Mouse (Mus musculus) kidney, adult 18-20 months (tissue): ENCODE measurements around the gene Moxd1.

Source experiments
- DNase-seq: peaks from one replicate; pipeline ENCODE4 v3.0.0; 2021

Gene Moxd1

DNA sequence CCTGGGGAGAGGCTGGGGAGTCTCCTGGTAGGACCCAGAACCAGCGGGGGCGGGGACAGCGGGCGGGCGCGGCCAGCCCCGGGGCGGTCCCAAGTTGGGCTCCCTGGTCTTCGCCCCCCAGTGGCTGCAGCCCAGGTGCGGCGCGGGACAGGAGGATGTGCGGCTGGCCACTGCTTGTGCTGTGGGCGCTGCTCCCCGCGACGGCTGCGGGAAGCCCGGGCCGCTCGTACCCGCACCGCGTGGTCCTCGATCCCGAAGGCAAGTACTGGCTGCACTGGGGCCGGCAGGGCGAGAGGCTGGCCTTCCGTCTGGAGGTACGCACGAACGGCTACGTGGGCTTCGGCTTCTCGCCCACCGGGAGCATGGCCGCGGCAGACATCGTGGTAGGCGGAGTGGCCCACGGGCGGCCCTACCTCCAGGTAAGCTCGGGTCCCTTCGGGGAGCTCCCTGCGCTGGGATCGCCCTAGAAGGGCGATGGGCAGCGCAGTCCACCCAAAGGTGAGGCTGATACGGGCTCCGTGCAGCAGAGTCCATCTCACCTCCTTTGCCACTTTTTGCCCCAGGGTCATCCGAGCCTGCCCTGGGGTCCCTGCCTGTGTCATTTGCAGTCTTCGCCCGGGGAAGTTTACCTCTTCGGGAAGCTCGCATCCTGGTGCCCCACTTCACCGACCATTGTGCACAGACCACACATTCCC is at the start of gene Moxd1:
Moxd1 (plus strand) TSS at position 69 of the 695 bp plus-strand sequence.
- peak; percentile 29 for DNase-seq

DNA sequence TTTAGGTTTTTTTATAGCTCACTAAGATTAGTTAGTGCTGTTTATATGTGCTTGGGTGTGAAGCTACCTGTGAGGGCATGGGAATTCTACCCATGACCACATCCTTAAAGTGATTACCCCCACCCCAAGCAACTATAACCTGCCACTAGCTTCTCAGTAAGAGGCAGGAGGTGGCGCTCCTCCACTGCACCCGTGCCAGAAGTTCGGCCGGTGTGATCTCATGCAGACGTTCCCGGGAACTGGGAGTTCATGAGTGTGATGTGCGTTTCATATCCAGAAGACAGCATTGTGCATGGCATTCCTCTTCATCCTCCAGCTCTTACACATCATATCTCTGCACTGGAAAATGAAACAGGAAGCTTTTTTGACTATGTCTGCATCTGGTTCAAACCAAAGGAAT is 32.9 kb upstream of the Moxd1 start:
- DNase-seq = no peak

DNA sequence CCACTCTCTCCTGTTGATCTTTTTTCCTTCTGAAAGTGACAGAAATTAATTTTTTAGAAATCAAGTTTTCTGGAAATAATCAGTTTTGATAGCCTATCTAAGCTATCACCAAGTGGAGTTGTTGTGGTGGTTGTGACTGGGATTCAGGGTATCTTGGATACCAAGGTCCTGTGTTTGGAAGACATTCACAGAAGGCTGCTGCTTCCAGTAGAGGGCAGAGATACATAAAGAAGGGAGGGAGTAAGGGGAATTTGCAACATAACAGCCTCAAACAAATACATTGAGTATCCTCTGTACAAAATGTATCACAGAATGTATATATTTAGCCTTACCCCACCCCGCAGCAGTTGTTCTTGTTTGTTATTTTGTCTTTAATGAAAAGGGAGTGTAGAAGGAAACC is 31.3 kb upstream of the Moxd1 start:
- no peak for DNase-seq

DNA sequence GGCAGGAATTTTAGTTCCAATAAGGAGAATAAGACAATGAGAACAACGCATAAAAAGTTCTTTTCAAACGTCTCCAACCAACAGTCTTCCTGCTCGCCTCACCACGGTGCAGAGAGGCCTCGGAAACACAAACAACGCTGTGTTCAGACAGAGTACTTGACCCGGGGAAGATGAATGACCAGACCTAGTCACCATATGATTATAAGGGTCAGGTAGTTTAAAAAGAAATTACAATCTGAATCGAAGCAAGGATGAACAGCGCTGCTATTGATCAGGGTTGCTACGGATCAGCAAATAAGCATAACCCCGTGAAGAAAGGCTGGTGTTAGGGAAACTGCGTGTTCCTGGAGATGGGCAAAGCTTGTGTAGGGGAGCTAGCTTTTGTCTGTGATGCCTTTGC is 24.0 kb upstream of the Moxd1 start:
- DNase-seq = no peak

DNA sequence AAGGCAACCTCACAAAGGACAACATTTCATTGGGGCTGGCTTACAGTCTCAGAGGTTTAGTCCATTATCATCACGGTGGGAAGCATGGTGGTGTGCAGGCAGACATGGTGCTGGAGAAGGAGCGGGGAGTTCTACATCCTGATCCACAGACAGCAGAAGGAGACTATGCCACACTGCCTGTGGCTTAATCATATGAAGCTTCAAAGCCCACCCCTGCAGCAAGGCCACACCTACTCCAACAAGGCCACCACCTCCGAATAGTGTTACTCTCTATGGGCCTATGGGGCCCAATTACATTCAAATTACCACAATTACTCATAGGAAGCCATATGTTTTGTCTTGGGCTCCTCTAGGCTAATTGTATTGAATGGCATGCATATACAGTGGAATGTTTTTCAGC is 23.2 kb upstream of the Moxd1 start:
- DNase-seq = no peak

DNA sequence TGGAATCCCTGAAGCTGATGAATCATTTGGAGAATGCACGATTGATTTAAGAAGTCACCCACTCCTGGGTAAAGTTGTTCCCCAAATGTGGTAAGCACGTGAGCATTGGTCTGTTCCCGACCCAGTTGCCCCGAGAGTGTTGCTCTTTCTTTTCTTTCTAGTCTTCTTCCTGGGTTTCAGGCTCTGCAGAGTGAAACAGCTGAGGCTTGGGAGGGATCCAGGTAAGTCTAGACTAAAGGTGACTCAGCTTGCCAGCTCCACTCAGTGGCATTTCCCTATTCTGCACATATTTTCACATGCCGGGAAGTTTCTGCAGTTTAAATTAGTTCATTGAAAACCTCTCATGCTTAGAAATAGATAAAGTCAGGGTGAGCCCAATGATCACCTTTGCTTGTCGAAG is 13.2 kb upstream of the Moxd1 start:
- DNase-seq = no peak

DNA sequence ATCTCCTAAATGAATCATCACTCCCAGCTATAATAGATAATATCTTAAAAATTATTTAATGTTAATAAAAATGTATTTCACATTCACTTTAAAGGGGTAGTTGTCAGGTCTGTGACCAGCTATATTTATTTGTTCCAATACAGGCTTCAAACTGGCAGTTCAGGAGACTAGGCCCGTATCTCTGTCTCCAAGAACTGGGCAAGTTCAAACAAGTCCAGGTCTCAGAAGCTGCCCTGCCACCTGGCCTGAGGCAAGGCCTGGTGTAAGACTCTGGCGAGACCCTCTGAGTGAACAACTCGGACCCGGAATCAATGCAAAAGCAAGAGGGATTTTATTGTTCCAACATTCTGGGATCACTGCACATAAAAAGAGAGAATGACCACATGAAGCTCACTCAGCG is 10.0 kb upstream of the Moxd1 start:
- no peak for DNase-seq

DNA sequence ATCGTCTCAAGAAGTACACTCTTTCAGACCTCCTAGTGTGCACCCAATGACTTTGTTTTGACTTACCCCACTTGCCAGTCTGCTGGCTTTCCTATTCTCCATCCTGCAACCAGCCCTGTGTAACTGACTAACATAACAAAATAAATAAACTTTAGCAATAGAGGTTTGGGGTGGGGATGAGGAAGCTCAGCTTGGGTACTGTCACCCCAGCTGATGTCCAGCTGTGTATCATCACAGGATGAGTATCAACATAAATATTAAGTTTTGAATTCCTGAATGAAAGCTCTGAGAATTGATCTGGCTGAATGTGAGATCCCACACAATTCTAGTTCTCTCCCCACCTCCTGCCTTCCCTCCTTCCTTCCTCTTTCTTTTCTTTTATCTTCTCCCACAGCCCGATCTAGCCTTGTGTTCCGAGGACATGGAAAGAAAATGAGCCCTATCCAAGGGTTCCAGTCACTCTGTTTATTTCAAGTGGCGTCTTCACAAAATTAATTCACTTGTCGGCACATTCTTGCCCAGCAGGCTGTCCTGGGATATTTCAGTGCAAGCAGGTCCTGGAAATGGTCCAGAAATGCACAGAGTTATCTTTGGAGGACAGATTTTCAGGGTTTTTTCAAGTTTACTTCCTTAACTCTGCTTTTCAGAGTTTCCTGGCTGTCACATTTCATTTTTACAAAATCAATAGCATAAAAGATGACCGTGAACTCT is 5.6 kb upstream of the Moxd1 start:
- no peak for DNase-seq

DNA sequence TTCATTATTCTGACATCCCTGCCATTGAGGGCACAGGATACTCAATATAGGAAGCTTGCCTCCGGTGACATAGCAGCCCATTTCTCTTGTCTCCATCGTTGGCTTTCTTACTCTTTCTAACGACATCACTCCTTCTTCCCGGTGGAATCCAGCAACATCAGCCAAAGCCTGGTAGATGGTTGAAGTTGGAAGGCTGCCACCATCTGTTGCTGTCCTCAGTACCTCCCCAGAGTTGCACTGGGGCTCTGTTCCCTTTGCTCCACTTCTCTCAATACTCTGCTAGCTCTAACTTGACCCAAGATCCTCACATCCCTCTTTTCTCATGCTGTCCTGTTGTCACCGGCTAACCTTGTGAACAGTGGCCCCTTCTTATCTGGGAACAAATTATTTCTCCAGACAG is 2.4 kb upstream of the Moxd1 start:
- no peak for DNase-seq

DNA sequence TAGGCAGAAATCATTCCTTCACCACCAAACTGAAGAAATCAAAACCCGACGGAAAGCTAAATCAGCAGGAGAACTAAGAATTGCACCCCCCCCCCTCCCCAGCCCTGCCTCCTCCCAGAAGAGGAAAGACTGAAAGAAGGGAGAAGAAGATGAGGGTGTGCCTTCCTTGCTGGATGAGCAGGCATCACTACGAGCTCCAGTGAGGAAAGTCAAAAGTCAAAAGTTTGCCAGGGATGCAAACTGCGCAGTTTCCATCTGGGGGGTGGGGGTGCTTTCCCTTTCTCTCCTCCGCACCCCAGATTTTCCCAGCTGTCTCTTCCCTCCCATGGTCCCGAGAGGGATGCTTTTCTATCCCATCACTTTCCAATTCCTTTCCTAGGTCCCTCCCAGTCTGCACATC is 406 bp upstream of the Moxd1 start:
- DNase-seq = no peak

DNA sequence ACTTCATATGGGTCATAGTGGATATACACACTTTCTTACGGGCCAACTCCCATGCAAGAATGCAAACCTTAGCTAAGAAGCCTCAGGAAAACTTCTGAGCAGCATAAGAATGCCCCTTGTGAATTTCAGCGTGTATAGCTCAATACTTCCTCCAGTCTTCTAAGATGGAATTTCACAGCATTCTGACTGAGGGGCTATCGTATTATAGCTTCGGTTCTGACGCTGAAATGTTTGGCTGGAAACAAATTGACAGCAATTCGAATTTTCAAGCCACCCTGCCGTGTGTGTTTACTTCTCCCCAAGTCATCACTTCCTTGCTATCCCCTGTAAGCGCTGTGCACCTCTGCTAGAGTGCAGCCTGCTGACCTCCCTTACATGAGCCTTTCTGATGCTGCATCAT is 1.3 kb downstream of the Moxd1 start:
- no peak for DNase-seq

DNA sequence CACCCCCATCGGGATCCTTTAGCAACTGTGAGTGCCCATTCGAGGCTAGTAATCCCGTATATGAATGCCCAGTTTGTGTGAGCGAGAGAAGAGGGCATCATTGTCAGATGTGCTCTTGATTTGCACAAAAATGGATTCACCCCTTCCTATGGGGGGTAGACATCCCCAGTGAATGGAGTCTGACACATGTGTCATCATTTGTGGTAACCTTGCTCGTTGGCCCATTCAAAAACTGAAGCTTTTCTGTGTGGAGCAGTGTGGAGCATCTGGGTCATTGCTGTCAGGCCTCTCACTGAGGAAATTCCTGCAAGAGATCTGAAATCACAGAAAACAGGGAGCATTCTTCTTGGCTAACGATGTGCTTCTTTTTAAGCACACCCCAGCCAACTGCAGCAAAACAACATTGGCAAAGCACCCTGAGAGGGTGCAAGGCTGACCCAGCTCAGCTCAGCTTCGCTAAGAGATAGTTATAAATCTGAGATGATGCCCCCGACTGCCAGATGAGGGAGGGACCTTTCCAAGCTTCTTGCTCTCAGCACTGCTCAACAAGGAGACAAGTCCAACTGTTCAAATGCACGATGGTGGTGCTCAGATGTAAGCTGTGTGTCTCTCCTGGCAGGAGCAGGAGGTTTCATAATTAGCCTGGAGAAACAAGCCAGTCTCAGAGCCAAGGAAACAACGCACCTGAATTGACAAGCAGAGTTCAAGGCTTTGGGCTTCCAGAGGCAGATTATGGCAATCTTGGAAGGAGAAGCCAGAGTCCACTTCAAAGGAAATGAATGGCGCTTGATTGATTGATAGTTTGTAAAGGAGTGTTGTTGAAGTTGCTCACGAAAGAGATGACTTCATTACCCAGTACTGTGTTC is 5.2 kb downstream of the Moxd1 start:
- no peak for DNase-seq

DNA sequence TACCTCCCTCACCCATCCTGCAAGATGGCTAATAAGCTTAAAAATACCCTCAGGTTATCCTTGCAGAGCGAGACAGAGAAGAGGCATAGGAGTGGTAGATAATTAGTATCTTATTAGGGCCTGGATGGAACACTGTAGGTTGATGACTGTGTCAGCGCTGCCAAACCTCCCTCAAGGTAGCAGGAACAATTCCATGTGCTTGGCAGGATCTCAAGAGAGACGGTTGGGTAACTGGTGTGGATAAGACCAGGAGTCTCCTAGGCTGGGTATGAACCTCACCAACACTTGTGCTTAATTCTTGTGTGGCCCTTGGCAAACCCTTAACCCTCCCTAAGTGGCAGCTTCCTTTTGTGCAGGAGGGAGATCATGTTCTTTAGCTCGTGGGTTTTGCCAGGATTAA is 9.0 kb downstream of the Moxd1 start:
- DNase-seq = no peak

DNA sequence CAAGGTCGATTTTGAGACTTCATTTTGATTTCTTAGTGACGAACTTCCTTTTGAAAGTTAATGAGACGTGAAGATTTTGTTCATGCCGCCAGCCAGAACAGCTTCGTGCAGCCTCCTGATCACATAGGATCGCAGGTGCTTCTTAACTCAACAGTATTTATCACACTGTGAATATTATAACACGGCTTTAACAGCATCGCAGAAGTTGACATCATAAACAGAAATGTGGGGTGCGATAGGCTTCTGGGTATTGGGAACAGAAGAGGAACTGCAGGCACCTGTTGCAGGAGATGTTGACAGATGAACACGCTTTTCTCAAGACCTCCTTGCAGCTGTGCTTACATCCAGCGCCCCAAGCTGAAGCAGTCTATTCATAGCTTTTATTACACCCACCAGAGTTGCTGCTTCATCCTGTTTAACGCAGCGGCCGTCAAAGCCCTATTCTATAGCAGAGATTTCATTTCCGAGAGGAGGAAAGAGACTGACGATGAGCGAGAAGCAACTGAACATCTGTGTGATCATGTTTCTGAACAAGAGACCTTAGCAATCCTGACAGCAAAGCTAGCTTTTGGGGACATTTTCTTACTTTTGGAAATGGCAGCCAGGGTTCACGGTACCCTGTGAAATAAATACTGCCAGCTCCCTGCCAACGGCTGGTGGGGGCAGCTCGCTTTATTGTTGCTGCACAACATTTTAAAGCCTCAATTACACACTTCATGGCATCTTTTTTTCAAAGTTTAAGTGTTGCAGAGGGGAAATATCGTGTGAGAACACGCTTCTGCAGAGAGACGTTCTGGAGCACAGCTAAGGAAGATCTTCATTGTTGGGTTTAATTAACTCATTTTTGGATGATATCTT is 12.3 kb downstream of the Moxd1 start:
- DNase-seq = no peak

DNA sequence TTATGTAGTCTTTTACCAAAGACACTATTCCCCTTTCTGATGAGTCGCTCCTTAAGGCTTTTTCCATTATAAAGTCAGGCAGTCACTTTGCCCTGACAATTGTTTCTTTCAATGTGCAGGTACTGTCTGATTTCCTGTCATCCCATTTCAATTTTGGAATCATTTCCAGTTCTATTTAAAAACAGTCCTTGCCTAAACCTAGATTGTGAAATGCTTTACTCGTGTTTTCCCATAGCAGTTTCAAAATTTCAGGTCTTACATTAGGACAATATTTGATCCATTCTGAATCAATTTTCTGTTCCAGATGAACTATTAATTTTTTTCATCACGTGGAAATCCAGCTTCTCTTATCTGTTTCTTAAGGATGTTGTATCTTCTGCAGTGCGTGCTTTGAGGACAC is 23.5 kb downstream of the Moxd1 start:
- DNase-seq = no peak

DNA sequence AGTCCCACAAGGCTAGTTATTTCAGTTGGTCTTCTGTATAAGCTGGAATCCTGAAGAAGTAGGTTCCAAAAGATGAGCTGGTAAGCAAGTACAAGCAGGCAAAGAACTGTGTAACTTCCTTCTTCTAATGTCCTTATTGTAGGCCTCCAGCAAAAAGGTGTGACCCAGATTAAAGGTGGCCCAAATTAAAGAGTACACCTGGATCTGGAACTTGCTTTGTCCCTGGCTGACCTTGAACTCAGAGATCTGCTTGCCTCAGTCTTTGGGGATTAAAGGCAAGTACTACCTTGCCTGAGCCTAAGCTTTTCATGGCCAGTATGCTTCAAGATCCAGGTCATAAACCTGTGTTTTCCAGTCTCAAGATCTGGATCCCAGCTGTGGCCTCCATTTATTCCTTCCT is 24.8 kb downstream of the Moxd1 start:
- DNase-seq = no peak

DNA sequence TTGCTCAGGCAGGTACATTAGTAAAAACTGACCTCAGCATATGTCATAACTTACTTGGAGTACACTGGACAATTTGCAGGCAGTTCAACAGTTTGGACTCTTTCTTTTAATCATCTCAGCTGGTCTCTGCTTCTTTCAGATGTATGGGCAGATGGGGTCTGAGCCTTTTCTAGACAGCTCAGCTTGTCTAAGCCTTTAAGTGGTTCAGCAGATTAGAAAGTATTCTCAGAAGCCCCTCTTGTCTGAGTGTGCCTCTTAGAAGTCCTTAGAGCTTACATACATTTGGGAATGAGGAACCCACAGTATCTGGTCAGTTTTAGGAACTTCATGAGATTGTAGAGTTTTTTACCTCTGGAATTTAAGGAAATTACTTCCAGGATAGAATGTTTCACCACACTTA is 28.3 kb downstream of the Moxd1 start:
- no peak for DNase-seq

DNA sequence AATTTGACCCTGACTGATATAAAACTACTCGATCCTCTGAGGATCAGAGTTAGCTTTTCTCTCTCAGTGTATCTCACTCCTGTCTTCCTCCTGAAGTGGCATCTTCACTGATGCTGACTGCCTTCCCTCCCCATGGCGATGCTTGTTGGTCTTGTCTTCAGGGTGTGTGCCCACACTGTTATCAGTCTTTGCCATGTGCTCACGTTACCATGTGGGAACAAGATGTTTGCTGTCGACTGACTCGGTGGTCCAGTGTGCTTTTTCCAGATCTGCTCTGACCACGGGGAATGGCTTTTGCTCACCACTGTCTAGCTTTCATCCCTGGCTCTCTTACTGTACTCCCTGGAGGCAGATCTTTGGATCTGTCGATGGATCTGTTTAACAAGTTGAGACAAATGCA is 34.8 kb downstream of the Moxd1 start:
- DNase-seq = no peak

DNA sequence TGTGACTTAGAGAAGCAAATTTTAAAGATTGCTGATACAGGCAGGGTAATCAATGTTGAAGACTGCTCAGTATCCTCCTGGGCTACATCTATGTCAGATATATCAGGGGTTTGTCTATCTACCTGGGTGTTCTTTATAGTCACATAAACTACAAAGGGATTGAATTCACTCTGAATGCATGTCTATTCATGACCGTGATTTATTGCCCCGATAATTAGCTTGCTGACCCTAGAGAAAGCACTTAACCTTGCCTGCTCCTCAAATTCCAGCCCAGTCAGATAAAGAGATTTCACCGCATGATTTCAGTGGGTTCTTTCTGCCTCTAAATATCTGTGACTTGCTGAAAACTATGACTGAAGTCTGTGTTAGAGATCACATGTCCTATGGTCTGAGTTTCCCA is 35.6 kb downstream of the Moxd1 start:
- no peak for DNase-seq

DNA sequence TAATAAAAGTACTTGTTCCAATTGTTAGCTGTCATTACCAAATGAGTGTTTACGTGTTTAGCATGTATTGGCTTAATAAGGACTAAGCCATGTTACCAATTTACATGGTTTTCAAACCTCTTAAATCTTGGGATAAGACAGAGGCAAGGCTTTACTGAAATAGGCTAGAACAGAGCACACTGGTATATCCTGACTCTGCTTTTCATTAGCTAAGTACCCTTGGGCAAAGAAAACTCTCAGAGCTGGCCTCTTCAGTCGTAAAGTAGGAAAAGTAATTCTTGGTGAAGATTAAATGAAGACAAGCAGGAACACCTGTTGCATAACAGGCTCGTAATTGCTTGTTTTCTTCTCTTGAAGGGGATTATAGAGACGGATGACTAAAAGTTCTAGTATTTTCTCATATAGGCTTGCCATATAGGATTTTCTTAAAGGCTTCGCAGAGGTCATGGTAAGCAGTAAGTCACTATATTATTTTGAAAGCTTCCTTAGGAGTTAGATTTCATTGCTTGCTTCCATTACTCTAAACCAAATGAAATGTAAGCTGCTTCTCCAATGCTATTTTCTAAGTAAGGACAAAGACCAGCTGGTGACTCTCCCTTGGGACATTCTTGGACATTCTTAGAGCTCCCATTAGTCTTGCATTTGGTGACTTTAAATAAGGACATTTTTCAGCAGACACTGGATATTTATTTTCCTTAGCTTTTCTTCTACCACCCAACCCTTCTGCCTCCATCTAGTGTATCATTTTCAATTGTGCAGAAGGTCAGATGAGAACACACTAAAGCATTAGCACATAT is 36.7 kb downstream of the Moxd1 start:
- DNase-seq = no peak

DNA sequence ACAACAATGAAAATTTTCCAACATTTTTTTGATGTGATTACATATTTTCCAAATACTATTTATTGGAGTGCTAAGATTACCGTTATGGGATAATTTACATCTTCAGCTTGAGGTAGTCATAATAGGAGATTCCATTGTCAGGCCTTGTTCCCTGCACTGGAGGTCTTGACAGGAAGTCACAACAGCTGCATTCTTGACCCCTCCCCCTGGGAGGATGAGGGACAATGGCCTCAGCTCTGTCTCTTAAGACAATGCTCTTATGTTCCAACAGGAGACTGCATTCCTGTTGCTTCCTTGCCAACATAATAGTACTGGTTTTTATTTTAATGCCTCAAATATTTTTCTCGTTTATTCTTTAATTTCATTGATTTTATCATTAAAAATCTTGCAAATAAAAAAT is 44.2 kb downstream of the Moxd1 start:
- no peak for DNase-seq

DNA sequence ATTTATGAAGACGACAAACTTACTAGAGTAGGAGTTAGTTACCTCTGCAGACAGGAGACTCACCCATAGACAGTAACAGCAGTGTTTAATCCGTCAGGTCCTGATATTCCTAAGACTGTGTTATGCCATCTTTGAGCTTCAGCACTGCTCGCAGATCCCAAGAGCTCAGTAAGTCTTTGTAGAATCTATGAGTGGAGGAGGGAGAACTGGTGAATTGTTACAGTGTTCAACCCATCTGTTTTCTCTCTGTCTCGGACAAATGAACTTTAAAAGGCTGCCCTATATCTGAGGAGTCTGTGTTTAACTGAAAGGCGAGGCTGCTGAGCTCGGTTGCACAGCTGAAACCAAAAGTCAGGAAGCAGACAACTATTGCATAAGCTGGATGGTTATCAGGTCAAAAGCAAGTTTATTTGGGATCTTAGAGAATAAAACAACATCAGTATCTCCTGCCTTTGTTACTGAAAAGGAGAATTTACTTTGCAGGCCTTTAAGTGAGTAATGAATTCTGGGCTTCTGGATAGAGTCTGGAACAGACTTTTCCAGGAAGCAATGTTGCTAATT is 47.8 kb downstream of the Moxd1 start:
- no peak for DNase-seq
